Mouse (Mus musculus): ENCODE data around the gene Itk. TPM values are rescaled to one million over a fixed set of nuclear protein-coding genes. Genes with fewer than 3 reads are reported as not detected.

Gene Itk
- polyA plus RNA-seq, 1 experiment from 2014 or later, result 0.33 TPM

DNA sequence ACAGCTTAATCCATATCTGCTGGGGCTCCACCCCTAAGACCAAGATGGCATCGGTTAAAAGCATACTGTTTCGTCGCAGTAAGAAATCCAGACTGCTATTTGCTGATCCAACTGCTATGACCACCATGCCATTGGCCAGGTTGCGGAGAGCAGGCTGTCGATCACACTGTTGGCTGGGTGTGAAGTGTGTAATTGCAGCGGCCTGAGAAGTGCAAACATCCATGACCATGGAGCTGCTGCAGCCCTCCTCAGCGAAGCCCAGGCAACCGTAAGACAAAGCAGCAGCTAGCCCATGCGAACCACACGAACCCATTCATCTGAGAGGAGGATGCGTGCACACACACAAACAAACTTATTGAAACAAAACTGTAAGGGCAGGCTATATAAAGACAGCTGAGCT lies 94.9 kb downstream of the Itk start:
- H3K4me2 ChIP-seq (ENCODE audit: low read depth, low read length), result no peak overlapping the region
- no peak overlapping the region for H3K4me3 ChIP-seq (ENCODE audit: low read length)
- ATAC-seq (ENCODE audit: low read depth), result no peak
- H3K9me3 ChIP-seq (ENCODE audit: control insufficient read depth, low read length), result no peaks in the 10 kb centered on the region
- H3K27me3 ChIP-seq (ENCODE audit: control insufficient read depth, insufficient read depth, low read depth, low read length), result no peaks in the 10 kb centered on the region
- H3K4me1 ChIP-seq (replicated peaks; ENCODE audit: control insufficient read depth, insufficient read depth, low read length), result no peaks in the 10 kb centered on the region
- H3K36me3 ChIP-seq (ENCODE audit: control insufficient read depth, insufficient read depth, low read length), result no peaks in the 10 kb centered on the region
- 78% methylated on average over 11 of the region's 11 CpGs for WGBS
- H3K9ac ChIP-seq (ENCODE audit: low read length), result no peak overlapping the region
- no peak overlapping the region for H3K27ac ChIP-seq (ENCODE audit: low read length)

DNA sequence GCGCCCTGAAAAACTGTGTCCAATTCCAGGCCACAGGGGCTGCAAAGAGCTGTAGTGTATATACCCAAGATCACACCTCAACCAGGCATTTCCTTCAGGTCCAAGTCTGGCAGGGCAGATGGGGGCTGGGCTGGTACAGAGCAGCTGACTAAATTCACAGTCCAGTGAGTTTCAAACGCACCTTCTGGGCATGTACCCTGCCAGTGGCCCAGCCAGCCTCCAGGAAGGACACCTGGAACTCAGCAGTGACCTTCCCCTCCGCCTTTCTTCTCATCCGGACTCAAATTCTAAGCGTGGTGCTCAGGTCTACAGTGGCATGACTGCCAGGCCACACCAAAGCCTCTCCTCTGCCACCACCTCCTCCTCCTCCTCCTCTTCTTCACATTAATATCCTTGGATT lies 95.8 kb downstream of the Itk start:
- ATAC-seq (ENCODE audit: low read depth), result no peak

GRCm38 (mm10) chr11:46290988-46291405 lies 98.3 kb downstream of the Itk start:
- no peak for ATAC-seq (ENCODE audit: low read depth)
- H3K4me2 ChIP-seq (ENCODE audit: low read depth, low read length), result no peak overlapping the region
- no peak overlapping the region for H3K4me3 ChIP-seq (ENCODE audit: low read length)
- 21% methylated on average over 10 of the region's 10 CpGs for WGBS
- no peak overlapping the region for H3K27ac ChIP-seq (ENCODE audit: low read length)
- H3K27me3 ChIP-seq (ENCODE audit: control insufficient read depth, insufficient read depth, low read depth, low read length), result no peaks in the 10 kb centered on the region
- H3K36me3 ChIP-seq (ENCODE audit: control insufficient read depth, insufficient read depth, low read length), result no peaks in the 10 kb centered on the region
- no peaks in the 10 kb centered on the region for H3K9me3 ChIP-seq (ENCODE audit: control insufficient read depth, low read length)
- H3K9ac ChIP-seq (ENCODE audit: low read length), result no peak overlapping the region
- no peaks in the 10 kb centered on the region; the same call in 1 of the 2 replicates for H3K4me1 ChIP-seq (replicated peaks; ENCODE audit: control insufficient read depth, insufficient read depth, low read length)

More for the DNA sequence above, 95.8 kb downstream of the Itk start:
- H3K4me3 ChIP-seq (ENCODE audit: low read length), result no peak overlapping the region
- H3K36me3 ChIP-seq (ENCODE audit: control insufficient read depth, insufficient read depth, low read length), result no peaks in the 10 kb centered on the region
- no peak overlapping the region for H3K9ac ChIP-seq (ENCODE audit: low read length)
- H3K27me3 ChIP-seq (ENCODE audit: control insufficient read depth, insufficient read depth, low read depth, low read length), result no peaks in the 10 kb centered on the region
- no peaks in the 10 kb centered on the region for H3K4me1 ChIP-seq (replicated peaks; ENCODE audit: control insufficient read depth, insufficient read depth, low read length)
- 88% methylated on average over 5 of the region's 5 CpGs for WGBS
- H3K27ac ChIP-seq (ENCODE audit: low read length), result no peak overlapping the region
- H3K4me2 ChIP-seq (ENCODE audit: low read depth, low read length), result no peak overlapping the region
- H3K9me3 ChIP-seq (ENCODE audit: control insufficient read depth, low read length), result no peaks in the 10 kb centered on the region

DNA sequence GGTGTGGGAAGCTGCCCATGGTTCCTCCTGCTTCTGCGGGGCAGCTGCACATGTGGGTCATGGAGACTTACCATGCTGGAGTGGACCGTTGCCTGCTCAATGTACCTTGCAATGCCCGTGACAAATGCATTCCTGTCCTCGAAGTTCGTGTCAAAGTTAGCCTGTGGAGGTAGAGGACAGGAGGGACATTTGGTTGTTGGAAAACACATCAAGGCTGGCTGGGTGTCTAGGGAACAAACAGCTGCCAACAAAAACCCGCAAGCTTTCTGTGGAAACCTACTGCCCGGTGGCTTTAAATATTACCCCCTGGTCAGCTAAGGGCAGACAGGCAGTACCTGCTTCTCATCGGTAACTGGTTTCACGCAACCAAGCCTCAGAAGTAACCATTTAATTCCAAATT lies 99.8 kb downstream of the Itk start:
- Histone ChIP-seq H3K27me3 (ENCODE audit: control insufficient read depth, insufficient read depth, low read depth, low read length) (no peaks in the 10 kb centered on the region), H3K9me3 (ENCODE audit: control insufficient read depth, low read length) (no peaks in the 10 kb centered on the region), H3K9ac (ENCODE audit: low read length) (no peak overlapping the region), H3K4me2 (ENCODE audit: low read depth, low read length) (no peak overlapping the region), H3K27ac (ENCODE audit: low read length) (no peak overlapping the region), H3K4me3 (ENCODE audit: low read length) (no peak overlapping the region), H3K36me3 (ENCODE audit: control insufficient read depth, insufficient read depth, low read length) (no peaks in the 10 kb centered on the region), H3K4me1 (replicated peaks; ENCODE audit: control insufficient read depth, insufficient read depth, low read length) (no peaks in the 10 kb centered on the region; the same call in 1 of the 2 replicates)
- no peak for ATAC-seq (ENCODE audit: low read depth)
- 90% methylated on average over 9 of the region's 9 CpGs for WGBS

- no peaks in the 10 kb centered on the region for H3K9me3 ChIP-seq (ENCODE audit: control insufficient read depth, low read length)
- ATAC-seq (ENCODE audit: low read depth), result no peak
- WGBS, result 93% methylated on average over 4 of the region's 4 CpGs
Observed at GRCm38 (mm10) chr11:46289022-46289421, 100.3 kb downstream of the Itk start.

GRCm38 (mm10) chr11:46288091-46288490 lies 101.2 kb downstream of the Itk start:
- Histone ChIP-seq H3K4me2 (ENCODE audit: low read depth, low read length) (no peak overlapping the region), H3K27ac (ENCODE audit: low read length) (no peak overlapping the region), H3K4me3 (ENCODE audit: low read length) (no peak overlapping the region), H3K36me3 (ENCODE audit: control insufficient read depth, insufficient read depth, low read length) (no peaks in the 10 kb centered on the region), H3K4me1 (replicated peaks; ENCODE audit: control insufficient read depth, insufficient read depth, low read length) (no peaks in the 10 kb centered on the region; the same call in 1 of the 2 replicates), H3K27me3 (ENCODE audit: control insufficient read depth, insufficient read depth, low read depth, low read length) (no peaks in the 10 kb centered on the region), H3K9me3 (ENCODE audit: control insufficient read depth, low read length) (no peaks in the 10 kb centered on the region), H3K9ac (ENCODE audit: low read length) (no peak overlapping the region)
- ATAC-seq (ENCODE audit: low read depth), result no peak; the same call in 1 of the 2 replicates
- 34% methylated on average over 5 of the region's 5 CpGs for WGBS

More at GRCm38 (mm10) chr11:46289022-46289421, 100.3 kb downstream of the Itk start:
- Histone ChIP-seq H3K36me3 (ENCODE audit: control insufficient read depth, insufficient read depth, low read length) (no peaks in the 10 kb centered on the region), H3K4me2 (ENCODE audit: low read depth, low read length) (no peak overlapping the region), H3K4me1 (replicated peaks; ENCODE audit: control insufficient read depth, insufficient read depth, low read length) (no peaks in the 10 kb centered on the region; the same call in 1 of the 2 replicates), H3K27me3 (ENCODE audit: control insufficient read depth, insufficient read depth, low read depth, low read length) (no peaks in the 10 kb centered on the region), H3K4me3 (ENCODE audit: low read length) (no peak overlapping the region), H3K27ac (ENCODE audit: low read length) (no peak overlapping the region), H3K9ac (ENCODE audit: low read length) (no peak overlapping the region)

GRCm38 (mm10) chr11:46286803-46287202 lies 102.5 kb downstream of the Itk start:
- H3K27ac ChIP-seq (ENCODE audit: low read length), result no peak overlapping the region
- no peak overlapping the region for H3K4me3 ChIP-seq (ENCODE audit: low read length)
- no peak overlapping the region for H3K4me2 ChIP-seq (ENCODE audit: low read depth, low read length)
- ATAC-seq (ENCODE audit: low read depth), result peak; percentile 53; the same call in 1 of the 2 replicates
- H3K9me3 ChIP-seq (ENCODE audit: control insufficient read depth, low read length), result no peaks in the 10 kb centered on the region
- WGBS, result 35% methylated on average over 6 of the region's 6 CpGs
- no peaks in the 10 kb centered on the region for H3K36me3 ChIP-seq (ENCODE audit: control insufficient read depth, insufficient read depth, low read length)
- no peaks in the 10 kb centered on the region; the same call in 1 of the 2 replicates for H3K4me1 ChIP-seq (replicated peaks; ENCODE audit: control insufficient read depth, insufficient read depth, low read length)
- H3K9ac ChIP-seq (ENCODE audit: low read length), result no peak overlapping the region
- H3K27me3 ChIP-seq (ENCODE audit: control insufficient read depth, insufficient read depth, low read depth, low read length), result no peaks in the 10 kb centered on the region

- no peak overlapping the region for H3K27ac ChIP-seq (ENCODE audit: low read length)
- H3K9me3 ChIP-seq (ENCODE audit: control insufficient read depth, low read length), result no peaks in the 10 kb centered on the region
- H3K9ac ChIP-seq (ENCODE audit: low read length), result no peak overlapping the region
- no peak overlapping the region for H3K4me2 ChIP-seq (ENCODE audit: low read depth, low read length)
- no peaks in the 10 kb centered on the region for H3K27me3 ChIP-seq (ENCODE audit: control insufficient read depth, insufficient read depth, low read depth, low read length)
- no peak for ATAC-seq (ENCODE audit: low read depth)
- no peaks in the 10 kb centered on the region for H3K36me3 ChIP-seq (ENCODE audit: control insufficient read depth, insufficient read depth, low read length)
- WGBS, result 89% methylated on average over 6 of the region's 6 CpGs
- H3K4me1 ChIP-seq (replicated peaks; ENCODE audit: control insufficient read depth, insufficient read depth, low read length), result no peaks in the 10 kb centered on the region; the same call in 1 of the 2 replicates
- H3K4me3 ChIP-seq (ENCODE audit: low read length), result no peak overlapping the region
Observed at GRCm38 (mm10) chr11:46283800-46284199, 105.5 kb downstream of the Itk start.

DNA sequence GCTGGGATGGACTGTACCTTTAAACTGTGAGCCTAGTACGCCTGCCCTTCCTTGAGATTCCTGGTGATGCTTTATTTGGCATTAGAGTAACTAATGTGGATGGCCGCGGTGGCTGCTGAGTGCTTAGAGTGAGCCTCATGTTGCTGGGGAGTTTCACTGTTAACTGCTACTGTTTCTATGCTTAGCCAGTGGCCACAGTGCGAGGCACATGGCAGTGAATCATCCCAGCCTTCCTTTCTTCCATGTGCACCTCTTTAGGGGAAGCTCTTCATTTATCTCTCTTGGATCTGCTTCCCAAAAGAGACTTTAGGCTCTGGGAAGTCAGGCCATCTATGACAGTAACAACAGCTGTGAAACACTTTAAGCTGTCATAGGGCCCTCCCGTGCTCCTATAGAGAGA lies 106.7 kb downstream of the Itk start:
- Histone ChIP-seq H3K27me3 (ENCODE audit: control insufficient read depth, insufficient read depth, low read depth, low read length) (no peaks in the 10 kb centered on the region), H3K4me3 (ENCODE audit: low read length) (no peak overlapping the region), H3K9ac (ENCODE audit: low read length) (no peak overlapping the region), H3K4me2 (ENCODE audit: low read depth, low read length) (no peak overlapping the region), H3K36me3 (ENCODE audit: control insufficient read depth, insufficient read depth, low read length) (no peaks in the 10 kb centered on the region), H3K27ac (ENCODE audit: low read length) (no peak overlapping the region), H3K9me3 (ENCODE audit: control insufficient read depth, low read length) (no peaks in the 10 kb centered on the region), H3K4me1 (replicated peaks; ENCODE audit: control insufficient read depth, insufficient read depth, low read length) (no peaks in the 10 kb centered on the region; the same call in 1 of the 2 replicates)
- 85% methylated on average over 5 of the region's 5 CpGs for WGBS
- no peak for ATAC-seq (ENCODE audit: low read depth)

DNA sequence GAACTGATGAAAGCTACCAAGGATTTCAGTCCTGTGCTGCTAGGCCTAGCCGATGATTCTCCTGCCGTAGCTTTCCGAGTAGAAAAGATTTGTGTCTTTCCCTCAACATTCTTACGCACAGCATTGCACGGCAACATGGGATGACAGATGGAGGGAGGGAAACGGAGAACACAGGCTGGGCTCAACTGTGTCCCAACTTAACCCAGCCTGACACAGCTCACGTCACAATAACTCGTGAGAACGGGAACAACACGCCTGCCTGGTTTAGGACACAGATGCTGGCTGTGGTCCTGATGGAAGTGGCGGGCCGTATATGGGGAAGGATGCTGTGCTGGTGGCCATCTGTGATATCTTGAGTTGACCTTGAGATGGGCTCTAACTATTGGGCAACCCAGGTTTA lies 110.6 kb downstream of the Itk start:
- no peak overlapping the region for H3K4me2 ChIP-seq (ENCODE audit: low read depth, low read length)
- no peak overlapping the region for H3K27ac ChIP-seq (ENCODE audit: low read length)
- H3K9ac ChIP-seq (ENCODE audit: low read length), result no peak overlapping the region
- ATAC-seq (ENCODE audit: low read depth), result no peak
- WGBS, result 86% methylated on average over 12 of the region's 12 CpGs
- H3K36me3 ChIP-seq (ENCODE audit: control insufficient read depth, insufficient read depth, low read length), result no peaks in the 10 kb centered on the region
- H3K4me1 ChIP-seq (replicated peaks; ENCODE audit: control insufficient read depth, insufficient read depth, low read length), result no peaks in the 10 kb centered on the region
- no peaks in the 10 kb centered on the region for H3K9me3 ChIP-seq (ENCODE audit: control insufficient read depth, low read length)
- H3K4me3 ChIP-seq (ENCODE audit: low read length), result no peak overlapping the region
- no peaks in the 10 kb centered on the region for H3K27me3 ChIP-seq (ENCODE audit: control insufficient read depth, insufficient read depth, low read depth, low read length)

Measured in lung, embryonic 16.5 days (tissue).